Mouse (Mus musculus) kidney, embryonic 16.5 days (tissue): Measurements from ENCODE around the gene Ric8b. TPM values are rescaled to one million over a fixed set of nuclear protein-coding genes. Genes with fewer than 3 reads are reported as not detected.
A peak's percentile ranks its signal among the peaks of the same experiment; 100 is the strongest.

Source experiments
- ATAC-seq: fragments of 200-750 bp; cut with Nextera tagmentation; 2 replicates; pipeline ENCODE4 v1.8.0; 2017; ENCODE audit warnings: moderate TSS enrichment; ENCODE audit not compliant: low FRiP score, low TSS enrichment
- H3K27ac ChIP-seq: fragments of 300-500 bp; sonication (generic); 2 replicates; pipeline ENCODE4 v1.5.1; 2014; ENCODE audit warnings: low read length
- H3K27me3 ChIP-seq: fragments of 300-500 bp; sonication (generic); 2 replicates; pipeline ENCODE4 v1.6.1; 2014; ENCODE audit warnings: low read length, control low read depth, mixed read lengths; ENCODE audit not compliant: insufficient read depth
- H3K36me3 ChIP-seq: fragments of 300-500 bp; sonication (generic); 2 replicates; pipeline ENCODE4 v1.6.1; 2014; ENCODE audit warnings: low read length, control low read depth, mixed read lengths; ENCODE audit not compliant: insufficient read depth
- H3K4me1 ChIP-seq: fragments of 300-500 bp; sonication (generic); 2 replicates; pipeline ENCODE4 v1.6.1; 2014; ENCODE audit warnings: low read length, control low read depth, mixed read lengths; ENCODE audit not compliant: insufficient read depth
- H3K4me2 ChIP-seq: fragments of 300-500 bp; sonication (generic); replicated peaks from 2 replicates; pipeline ENCODE4 v1.6.1; 2014; ENCODE audit warnings: low read depth, low read length
- H3K4me3 ChIP-seq: fragments of 300-500 bp; sonication (generic); 2 replicates; pipeline ENCODE4 v1.5.1; 2014; ENCODE audit warnings: mild to moderate bottlenecking, low read length
- H3K9ac ChIP-seq: fragments of 300-500 bp; sonication (generic); replicated peaks from 2 replicates; pipeline ENCODE4 v1.6.1; 2014; ENCODE audit warnings: low read length
- H3K9me3 ChIP-seq: fragments of 300-500 bp; sonication (generic); 2 replicates; pipeline ENCODE4 v1.6.1; 2016; ENCODE audit warnings: low read length, control low read depth
- WGBS: fragments of 180-500 bp; shearing (Covaris S2); extraction: QIAGEN DNeasy Blood & Tissue Kit; methylation state at CpG from one replicate; pipeline ENCODE4 v1.1.7; 2014; 5-methylcytosine and 5-hydroxymethylcytosine counted together
- polyA plus RNA-seq: library from polyadenylated mRNA; unstranded; fragments of >200 nt; fragmentation: Nextera tagmentation; extraction: Ambion mirVana; gene quantifications from 2 replicates; pipeline ENCODE4 v1.2.1, GENCODE M21; 2015

Ric8b gene
- polyA plus RNA-seq, 1 experiment from 2014 or later: 26.0 TPM

- 90% methylated on average over 8 of the region's 8 CpGs for WGBS
- no peak for ATAC-seq
- Histone ChIP-seq H3K9me3 (no peaks in the 10 kb centered on the region), H3K27ac (no peak overlapping the region), H3K4me2 (no peak overlapping the region), H3K4me3 (no peak overlapping the region), H3K4me1 (0 out of 2 replicates have a peak, but pooled peaks cover 3% of the 10 kb centered on the region), H3K27me3 (no peaks in the 10 kb centered on the region), H3K36me3 (peaks cover 39% of the 10 kb centered on the region; the same call in 1 of the 2 replicates), H3K9ac (no peak overlapping the region)
Measured at GRCm38 (mm10) chr10:85013924-85014428, 96.6 kb downstream of the Ric8b start.

DNA sequence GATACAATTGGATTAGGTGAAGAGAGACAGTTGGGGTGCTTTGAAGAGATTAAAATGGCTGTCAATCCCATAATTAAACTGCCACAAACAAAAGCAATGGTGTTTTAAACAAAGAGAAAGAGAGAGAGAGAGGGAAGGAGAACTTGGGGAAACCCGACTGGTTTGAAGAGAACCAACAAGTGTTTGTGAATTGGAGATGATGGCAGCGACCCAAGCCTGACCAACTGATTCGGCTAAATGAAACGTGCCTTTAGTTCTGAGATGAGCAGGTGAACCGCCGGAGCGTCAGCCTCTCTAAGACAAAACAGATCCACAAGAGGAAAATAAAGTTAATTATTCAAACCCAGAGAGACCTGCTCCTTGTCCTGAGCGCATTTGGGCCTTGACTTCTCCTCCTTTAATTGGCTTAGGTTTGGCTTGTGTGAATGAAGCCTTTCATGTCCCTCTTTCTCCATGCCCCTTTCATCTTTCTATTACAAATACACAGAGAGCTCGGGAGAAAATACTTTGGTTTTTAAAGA is 97.1 kb downstream of the Ric8b start:
- Histone ChIP-seq H3K4me2 (no peak overlapping the region), H3K9ac (no peak overlapping the region), H3K36me3 (peaks cover 40% of the 10 kb centered on the region; the same call in 1 of the 2 replicates), H3K27ac (no peak overlapping the region), H3K4me3 (no peak overlapping the region), H3K4me1 (0 out of 2 replicates have a peak, but pooled peaks cover 3% of the 10 kb centered on the region), H3K27me3 (no peaks in the 10 kb centered on the region), H3K9me3 (no peaks in the 10 kb centered on the region)
- WGBS: 86% methylated on average over 9 of the region's 9 CpGs
- no peak for ATAC-seq

DNA sequence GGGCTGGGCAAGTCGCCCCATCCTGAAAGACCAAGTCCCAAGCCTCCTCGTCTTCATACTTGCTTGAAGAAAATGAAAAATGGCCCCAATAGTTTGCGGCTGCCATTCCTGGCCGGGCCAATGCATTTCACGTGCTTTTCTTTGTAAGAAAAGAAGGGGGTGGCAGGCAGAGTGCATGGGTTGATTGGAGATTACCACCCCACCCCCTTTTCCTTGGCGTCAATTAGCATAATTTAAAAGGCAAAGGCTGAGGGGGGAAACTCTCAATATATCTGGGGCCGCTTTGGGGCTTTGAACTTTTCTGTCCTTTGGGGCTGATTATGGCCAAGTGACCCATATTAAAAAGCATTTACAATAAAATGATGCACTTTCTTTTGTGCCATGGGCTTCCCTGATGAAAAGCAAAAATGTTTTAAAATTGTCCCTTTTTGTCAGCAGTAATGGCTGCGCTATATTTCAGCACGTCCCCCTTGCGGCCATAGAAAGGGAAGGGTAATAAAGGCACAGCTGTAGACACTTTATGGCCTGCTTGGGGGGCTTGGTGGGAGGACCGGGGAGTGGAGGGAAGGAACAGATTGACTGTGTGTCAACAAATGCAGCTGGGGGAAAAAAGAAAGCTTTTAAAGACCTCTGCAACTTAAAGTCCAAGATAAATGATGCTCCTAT is 105.4 kb downstream of the Ric8b start:
- H3K4me2 ChIP-seq: peak overlapping the region; percentile 26
- 21% methylated on average over 11 of the region's 11 CpGs for WGBS
- no peak overlapping the region for H3K9ac ChIP-seq
- peaks cover 7% of the 10 kb centered on the region; the same call in 1 of the 2 replicates for H3K4me1 ChIP-seq
- H3K27me3 ChIP-seq: no peaks in the 10 kb centered on the region
- peaks cover 11% of the 10 kb centered on the region; the same call in 1 of the 2 replicates for H3K36me3 ChIP-seq
- H3K9me3 ChIP-seq: no peaks in the 10 kb centered on the region
- H3K4me3 ChIP-seq: no peak overlapping the region
- no peak overlapping the region for H3K27ac ChIP-seq
- no peak for ATAC-seq

DNA sequence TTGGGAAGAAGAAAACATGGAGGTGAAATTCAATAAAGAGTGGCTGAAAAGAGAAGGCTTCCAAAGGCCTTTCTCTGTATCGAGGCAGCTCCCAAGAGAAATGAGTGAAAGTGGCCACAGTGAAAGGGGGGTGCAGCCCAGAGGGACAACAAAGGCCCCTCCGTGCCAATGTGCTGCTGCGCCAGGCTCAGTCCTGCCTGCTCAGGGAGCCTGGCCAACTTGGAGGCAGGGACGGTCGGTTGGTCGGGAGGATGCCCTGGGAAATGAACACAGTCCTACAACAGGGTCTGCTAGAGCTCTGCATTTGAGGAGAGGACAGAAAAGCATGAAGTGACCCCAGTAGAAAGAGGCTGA is 105.9 kb downstream of the Ric8b start:
- Histone ChIP-seq H3K36me3 (peaks cover 8% of the 10 kb centered on the region; the same call in 1 of the 2 replicates), H3K27ac (no peak overlapping the region), H3K9ac (no peak overlapping the region), H3K4me1 (peaks cover 7% of the 10 kb centered on the region; the same call in 1 of the 2 replicates), H3K4me3 (no peak overlapping the region), H3K4me2 (no peak overlapping the region), H3K27me3 (no peaks in the 10 kb centered on the region), H3K9me3 (no peaks in the 10 kb centered on the region)
- no peak for ATAC-seq
- WGBS: 27% methylated on average over 6 of the region's 6 CpGs

- no peak overlapping the region for H3K9ac ChIP-seq
- no peaks in the 10 kb centered on the region for H3K27me3 ChIP-seq
- no peak overlapping the region for H3K4me3 ChIP-seq
- WGBS: 85% methylated on average over 11 of the region's 11 CpGs
- no peak overlapping the region for H3K27ac ChIP-seq
- ATAC-seq: peak; percentile 97
- peaks cover 5% of the 10 kb centered on the region; the same call in 1 of the 2 replicates for H3K9me3 ChIP-seq
- no peaks in the 10 kb centered on the region for H3K36me3 ChIP-seq
- no peak overlapping the region for H3K4me2 ChIP-seq
- H3K4me1 ChIP-seq: peaks cover 7% of the 10 kb centered on the region; the same call in 1 of the 2 replicates
Measured at GRCm38 (mm10) chr10:85025799-85026424, 108.5 kb downstream of the Ric8b start.

DNA sequence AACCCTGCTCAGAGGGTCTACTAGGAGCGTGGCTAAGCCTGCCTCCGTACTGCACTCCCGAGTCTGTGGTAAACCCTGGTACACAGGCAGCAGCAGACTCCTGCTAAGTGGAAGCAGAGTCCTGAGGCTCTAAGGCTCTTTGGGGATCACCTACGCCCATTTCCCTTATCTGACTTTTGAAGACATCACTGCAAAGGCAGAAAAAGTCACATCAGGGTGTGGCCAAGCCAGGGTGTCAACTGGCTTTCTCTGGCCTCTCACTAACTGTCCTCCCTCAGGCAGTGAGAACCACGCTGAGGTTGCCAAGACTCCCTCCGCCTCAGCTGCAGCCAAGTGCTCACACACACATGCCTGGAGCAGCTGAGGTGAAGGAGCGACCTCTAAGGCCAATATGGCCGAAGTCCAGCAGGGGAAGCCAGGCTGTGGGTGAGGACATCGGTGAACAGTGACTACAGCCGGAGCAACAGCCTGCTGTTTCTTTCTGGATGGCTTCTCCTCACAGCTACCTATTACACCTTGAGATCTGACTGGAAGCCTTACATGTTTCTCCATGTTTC is 110.3 kb downstream of the Ric8b start:
- Histone ChIP-seq H3K9ac (no peak overlapping the region), H3K4me3 (no peak overlapping the region), H3K9me3 (peaks cover 5% of the 10 kb centered on the region; the same call in 1 of the 2 replicates), H3K4me2 (no peak overlapping the region), H3K27ac (no peak overlapping the region), H3K4me1 (no peaks in the 10 kb centered on the region), H3K27me3 (no peaks in the 10 kb centered on the region), H3K36me3 (no peaks in the 10 kb centered on the region)
- no peak for ATAC-seq
- WGBS: 69% methylated on average over 10 of the region's 10 CpGs

DNA sequence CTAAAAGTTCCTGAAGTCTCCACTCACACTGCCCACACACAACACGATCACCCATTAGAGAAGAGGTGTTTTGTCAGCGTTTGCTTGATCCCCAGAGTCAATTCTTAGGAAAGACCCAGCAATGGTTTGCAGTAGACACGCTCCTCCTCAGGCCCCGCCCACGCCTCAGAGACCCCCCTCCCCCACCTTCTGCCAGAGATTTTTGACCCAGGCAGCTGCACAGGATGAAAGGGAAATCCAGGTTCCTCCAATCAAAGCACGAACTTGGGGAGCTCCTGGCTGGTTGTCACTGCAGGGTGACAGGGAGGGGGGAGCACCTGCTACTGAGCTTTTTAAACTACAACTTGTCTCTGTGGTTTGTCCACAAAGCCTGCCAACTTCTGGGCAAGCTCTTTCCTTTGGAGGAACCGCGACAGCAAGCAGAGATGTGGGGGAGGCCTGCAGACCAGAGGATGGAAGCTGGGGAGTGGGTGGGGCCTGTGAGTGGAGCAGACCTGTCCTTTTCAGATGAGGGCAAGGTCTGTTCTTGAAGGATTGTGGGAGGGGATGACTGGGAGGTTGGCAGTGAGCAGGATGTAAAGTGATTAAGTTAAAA is 117.8 kb downstream of the Ric8b start:
- WGBS: 25% methylated on average over 8 of the region's 8 CpGs
- H3K9ac ChIP-seq: no peak overlapping the region
- peaks cover 2% of the 10 kb centered on the region; the same call in 1 of the 2 replicates for H3K9me3 ChIP-seq
- no peaks in the 10 kb centered on the region for H3K27me3 ChIP-seq
- no peaks in the 10 kb centered on the region for H3K4me1 ChIP-seq
- no peaks in the 10 kb centered on the region for H3K36me3 ChIP-seq
- no peak overlapping the region for H3K4me3 ChIP-seq
- no peak for ATAC-seq
- no peak overlapping the region for H3K4me2 ChIP-seq
- H3K27ac ChIP-seq: no peak overlapping the region

DNA sequence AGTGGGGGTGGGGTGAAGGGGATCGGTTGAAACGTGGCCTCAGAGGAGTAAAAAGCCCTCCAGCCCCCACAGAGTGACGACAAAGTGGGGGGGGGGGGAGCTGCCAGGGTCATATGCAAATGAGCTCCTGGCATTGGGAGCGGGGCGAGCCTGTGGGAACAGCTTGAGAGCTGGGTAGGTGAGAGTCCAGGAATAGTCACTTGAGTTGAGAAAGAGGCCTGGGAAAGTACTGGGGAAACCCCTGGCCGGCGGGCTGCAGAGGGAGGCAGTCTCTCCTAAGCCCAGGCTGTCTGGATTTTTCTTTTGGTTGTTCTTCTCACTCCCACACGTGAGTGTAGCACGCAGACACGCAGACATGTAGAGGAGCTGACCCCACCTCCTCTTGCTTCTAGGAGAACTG is 120.7 kb downstream of the Ric8b start:
- no peak overlapping the region for H3K27ac ChIP-seq
- no peaks in the 10 kb centered on the region for H3K4me1 ChIP-seq
- H3K27me3 ChIP-seq: no peaks in the 10 kb centered on the region
- no peaks in the 10 kb centered on the region for H3K36me3 ChIP-seq
- ATAC-seq: 0 out of 2 replicates have a peak, but pooled peaks have one; percentile 15
- H3K9me3 ChIP-seq: no peaks in the 10 kb centered on the region; the same call in 1 of the 2 replicates
- no peak overlapping the region for H3K4me2 ChIP-seq
- H3K9ac ChIP-seq: no peak overlapping the region
- H3K4me3 ChIP-seq: no peak overlapping the region
- WGBS: 53% methylated on average over 10 of the region's 10 CpGs

DNA sequence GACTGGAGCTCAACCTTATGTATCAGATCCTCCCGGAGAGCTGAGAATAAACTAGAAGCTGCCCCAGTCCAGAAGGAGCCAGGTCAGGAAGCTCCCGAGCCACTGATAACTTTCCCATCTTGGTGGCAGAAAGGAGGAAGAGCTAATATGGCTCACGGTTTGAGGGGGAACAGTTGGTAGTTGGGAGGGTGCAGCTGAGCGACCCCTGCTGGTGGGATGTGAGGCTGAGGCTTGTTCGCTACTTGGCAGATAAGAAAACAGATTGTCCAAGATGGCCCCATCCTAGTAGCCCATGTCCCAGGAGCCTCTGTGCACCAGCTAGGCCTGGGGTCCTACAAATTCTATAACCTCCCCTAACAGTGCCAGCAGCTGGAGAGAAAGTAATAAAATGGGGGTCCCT is 121.4 kb downstream of the Ric8b start:
- no peak overlapping the region for H3K9ac ChIP-seq
- no peaks in the 10 kb centered on the region; the same call in 1 of the 2 replicates for H3K9me3 ChIP-seq
- H3K36me3 ChIP-seq: no peaks in the 10 kb centered on the region
- ATAC-seq: no peak
- 87% methylated on average over 5 of the region's 5 CpGs for WGBS
- H3K27ac ChIP-seq: no peak overlapping the region
- no peak overlapping the region for H3K4me3 ChIP-seq
- H3K4me2 ChIP-seq: no peak overlapping the region
- H3K27me3 ChIP-seq: no peaks in the 10 kb centered on the region
- H3K4me1 ChIP-seq: no peaks in the 10 kb centered on the region
